Mouse (Mus musculus) gastrocnemius, adult 18-20 months (tissue): ENCODE results near the gene Eml5. TPM values are rescaled to one million over a fixed set of nuclear protein-coding genes. Genes with fewer than 3 reads are reported as not detected.

ENCODE experiments used
- DNase-seq: peaks from one replicate; pipeline ENCODE4 v3.0.0; 2021; ENCODE audit warnings: low spot score
- total RNA-seq, 2 experiments: library from RNA; stranded (reverse); gene quantifications; 2 replicates each; pipeline ENCODE4 v1.2.3; 2021

Gene Eml5
- total RNA-seq, 2 experiments from 2014 or later, result 2.0 to 2.2 TPM

GRCm38 (mm10) chr12:98736951-98737800 lies 164.1 kb downstream of the Eml5 start, which contains the start of gene Ptpn21:
Gene Ptpn21 (minus strand): TSS chr12:98737405.
- DNase-seq, result peak; percentile 73

Other genes starting within 250 kb of the Eml5 start
- 10 to 100 TPM; 31.8 to 44.3 TPM for gene Ptpn21, start 164.1 kb downstream of the Eml5 start, total RNA-seq
- 10 to 100 TPM; 46.9 to 49.6 TPM for gene Zc3h14, start 154.5 kb downstream of the Eml5 start, total RNA-seq
- 1 to 10 TPM; 5.2 to 6.1 TPM for gene Ttc8, start 19.1 kb upstream of the Eml5 start, total RNA-seq